Mouse (Mus musculus) ES-CJ7 (cell line): ENCODE measurements at regions not wholly inside any gene's neighbourhood (a gene's known extent, or its start where the extent isn't known, plus 50 kb on each side); places are given as distances from the start of the nearest gene placed in this dataset.
"Not testable (repeated sequence)": the region's sequence is repeated elsewhere in the genome, so short reads cannot be mapped to it uniquely, and the experiment has no call there.

ENCODE experiments used
- DNase-seq: peaks from one replicate; pipeline ENCODE4 v3.0.0; 2011; ENCODE audit warnings: low read depth, low spot score

DNA sequence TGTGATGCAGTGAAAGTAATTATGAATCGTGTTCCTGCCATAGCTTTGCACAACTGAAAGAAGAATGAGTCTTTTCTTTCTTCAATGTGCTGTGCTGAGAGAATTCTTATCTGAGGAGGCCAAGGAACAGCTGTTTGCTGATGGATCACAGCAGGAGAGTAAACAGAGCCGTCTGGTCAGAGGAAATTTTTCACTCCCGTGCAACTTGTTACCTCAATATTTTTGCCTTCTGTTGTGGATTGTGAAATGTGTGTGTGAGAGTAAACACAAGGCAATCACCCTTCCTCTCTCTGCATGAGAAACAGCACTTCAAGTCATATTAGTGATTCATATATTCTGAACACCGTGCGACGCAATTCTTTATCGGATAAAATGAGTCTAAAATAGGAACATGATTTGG lies 171.9 kb downstream of the Epm2a start:
- no peak for DNase-seq

DNA sequence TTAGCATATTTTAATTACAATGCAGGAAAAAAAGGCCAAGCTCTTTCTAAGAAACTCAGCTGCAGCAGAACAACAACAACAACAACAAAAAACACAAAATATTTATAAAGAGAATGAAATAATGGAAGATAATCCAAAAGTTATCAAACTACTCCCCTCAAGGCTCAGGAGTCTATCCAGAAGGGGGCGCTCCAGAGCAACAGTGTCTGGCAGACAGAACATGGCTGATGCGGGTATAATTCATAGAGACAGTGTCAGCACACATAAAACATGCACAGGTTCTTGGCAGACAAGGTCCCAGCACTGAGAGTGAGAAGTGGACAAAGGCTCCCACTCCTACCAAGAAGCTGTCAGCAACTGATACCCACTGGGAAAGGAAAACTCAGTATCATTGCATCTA lies 173.9 kb downstream of the Epm2a start:
- DNase-seq = peak; percentile 44

DNA sequence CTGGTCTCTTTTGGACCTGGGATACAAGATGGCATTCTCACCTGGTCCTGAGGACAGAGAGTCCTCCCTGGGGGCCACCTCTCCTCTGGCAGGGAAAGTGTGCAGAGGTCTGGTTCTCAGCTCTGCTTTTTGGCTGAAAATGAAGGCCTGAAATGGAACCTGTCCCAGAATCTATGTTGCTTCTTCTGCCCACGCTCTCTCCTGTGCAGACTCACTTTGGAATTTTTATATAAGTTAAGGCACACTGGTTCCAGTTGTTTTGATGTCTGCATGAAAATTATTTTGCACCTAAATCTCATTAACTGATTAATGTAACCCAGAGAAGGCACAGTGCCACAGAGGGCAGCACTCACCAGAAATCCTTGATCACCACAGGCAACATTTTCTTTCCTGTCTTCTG lies 188.1 kb downstream of the Epm2a start:
- no peak for DNase-seq

DNA sequence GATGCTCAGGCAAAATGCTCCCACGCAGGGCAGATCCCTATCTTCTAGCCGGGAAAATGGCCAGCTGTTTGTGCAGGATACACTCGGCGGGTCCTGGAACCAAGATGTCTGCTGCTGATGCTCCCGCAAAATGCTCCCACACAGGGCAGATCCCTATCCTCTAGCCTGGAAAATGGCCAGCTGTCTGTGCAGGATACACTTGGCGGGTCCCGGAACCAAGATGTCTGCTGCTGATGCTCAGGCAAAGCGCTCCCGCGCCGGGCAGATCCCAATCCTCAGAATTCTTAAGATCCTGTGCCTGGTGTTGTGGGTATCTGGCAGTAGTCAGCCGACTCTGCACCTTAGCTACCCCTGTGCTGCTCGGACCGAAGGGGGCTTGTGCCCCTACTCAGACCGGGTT lies 212.2 kb downstream of the Epm2a start:
- DNase-seq = peak; percentile 60

DNA sequence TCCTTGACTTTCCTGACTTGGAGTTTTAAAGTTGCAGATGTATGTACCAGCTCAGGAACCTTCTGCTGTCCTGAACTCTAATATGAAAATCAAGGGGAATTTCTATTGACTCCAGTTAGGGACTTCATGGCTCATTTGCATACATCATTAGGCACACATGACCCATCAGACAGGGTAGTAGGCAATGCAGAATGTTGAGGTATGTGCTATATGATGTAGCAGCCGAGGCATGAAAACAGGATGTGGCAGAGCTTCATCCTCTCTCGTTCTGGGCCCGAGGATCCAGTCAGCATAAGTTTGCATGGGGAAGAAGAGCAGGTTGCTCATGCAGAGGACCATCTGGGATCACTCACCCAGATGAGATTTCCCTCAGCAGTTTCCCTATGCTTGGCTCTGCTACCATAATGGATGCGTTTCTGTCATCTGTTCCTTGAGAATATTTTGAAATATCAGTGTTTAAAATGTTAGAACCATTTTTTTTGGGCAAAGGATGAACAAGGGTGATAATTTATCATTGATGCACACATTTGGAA lies 227.4 kb downstream of the Epm2a start:
- DNase-seq = no peak

DNA sequence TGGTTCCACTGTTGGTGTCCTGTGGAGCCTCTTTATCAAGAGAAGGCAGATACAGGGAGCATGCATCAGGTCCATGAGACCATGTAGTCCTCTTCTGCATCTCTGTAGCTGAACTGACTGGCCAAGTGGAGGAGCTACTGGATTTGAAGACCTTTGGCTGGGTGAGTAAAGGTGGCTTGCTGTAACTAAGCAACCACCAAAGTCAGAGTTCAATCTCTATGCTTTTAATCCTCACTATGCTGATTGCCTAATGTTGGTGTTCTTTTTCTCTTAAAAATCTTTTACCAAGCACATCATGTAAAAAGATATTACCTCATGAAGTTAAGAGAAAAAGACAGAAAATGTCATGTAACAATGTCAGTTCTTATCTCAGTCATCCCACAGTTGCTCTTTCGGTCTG lies 265.2 kb downstream of the Epm2a start:
- DNase-seq = no peak

DNA sequence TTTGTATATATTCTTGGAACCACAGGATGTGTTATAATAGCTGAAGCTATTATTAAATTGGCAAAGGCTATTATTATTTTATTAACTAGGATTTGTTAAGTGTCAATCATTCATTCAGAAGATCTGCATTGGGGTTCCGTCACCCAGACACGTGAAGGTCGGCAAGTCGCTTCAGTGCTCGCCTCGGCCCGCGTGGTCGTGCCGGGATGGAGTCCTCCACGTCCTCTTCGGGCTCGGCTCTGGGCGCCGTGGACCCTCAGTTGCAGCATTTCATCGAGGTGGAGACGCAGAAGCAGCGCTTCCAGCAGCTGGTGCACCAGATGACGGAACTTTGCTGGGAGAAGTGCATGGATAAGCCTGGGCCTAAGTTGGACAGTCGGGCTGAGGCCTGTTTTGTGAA lies 265.9 kb downstream of the Epm2a start:
- not testable (repeated sequence) for DNase-seq

DNA sequence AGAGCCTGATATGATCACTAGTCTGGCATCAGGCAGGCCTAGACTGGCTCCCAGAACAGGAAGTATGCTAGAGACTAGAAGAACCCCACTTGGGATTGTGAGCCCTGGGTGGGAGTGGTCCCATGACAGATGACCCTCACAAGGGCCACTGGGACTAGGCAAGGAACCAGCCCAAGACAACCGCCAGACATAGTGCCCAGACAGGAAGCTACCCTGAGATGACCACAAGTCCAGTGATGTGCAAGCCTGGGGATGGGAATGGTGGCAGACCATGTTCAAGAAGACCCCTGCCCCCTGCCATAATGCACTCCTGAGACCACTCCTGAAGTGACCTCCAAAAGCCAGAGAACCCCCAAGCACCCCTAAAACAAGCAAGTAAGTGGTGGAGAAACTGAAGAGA lies 304.9 kb downstream of the Epm2a start:
- no peak for DNase-seq

DNA sequence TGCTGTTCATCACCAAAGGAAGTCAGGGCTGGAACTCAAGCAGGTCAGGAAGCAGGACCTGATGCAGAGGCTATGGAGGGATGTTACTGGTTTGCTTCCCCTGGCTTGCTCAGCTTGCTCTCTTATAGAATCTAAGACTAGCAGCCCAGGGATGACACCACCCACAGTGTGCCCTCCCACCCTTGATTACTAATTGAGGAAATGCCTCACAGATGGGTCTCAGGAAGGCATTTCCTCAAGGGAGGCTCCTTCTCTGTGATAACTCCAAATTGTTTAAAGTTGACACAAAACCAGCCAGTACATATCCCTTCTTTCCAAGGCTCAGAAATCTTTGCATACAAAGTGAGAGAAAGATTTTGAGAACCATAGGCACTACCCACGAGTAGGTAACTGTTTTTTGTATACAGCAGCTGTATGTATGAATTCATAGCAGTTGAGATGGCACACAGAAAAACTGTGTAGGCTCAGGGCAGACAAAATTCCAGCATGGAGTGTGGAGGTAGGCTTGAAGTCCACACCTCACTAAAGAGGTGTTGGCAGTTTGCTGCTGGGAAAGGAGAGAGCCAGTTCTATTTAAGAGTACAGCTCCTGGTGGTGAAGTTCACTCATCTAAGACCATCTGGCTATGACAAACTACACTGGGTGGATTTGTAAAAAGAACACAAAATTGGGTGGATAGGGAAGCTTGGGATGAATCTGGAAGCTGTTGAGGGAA lies 317.0 kb downstream of the Epm2a start:
- DNase-seq = no peak

DNA sequence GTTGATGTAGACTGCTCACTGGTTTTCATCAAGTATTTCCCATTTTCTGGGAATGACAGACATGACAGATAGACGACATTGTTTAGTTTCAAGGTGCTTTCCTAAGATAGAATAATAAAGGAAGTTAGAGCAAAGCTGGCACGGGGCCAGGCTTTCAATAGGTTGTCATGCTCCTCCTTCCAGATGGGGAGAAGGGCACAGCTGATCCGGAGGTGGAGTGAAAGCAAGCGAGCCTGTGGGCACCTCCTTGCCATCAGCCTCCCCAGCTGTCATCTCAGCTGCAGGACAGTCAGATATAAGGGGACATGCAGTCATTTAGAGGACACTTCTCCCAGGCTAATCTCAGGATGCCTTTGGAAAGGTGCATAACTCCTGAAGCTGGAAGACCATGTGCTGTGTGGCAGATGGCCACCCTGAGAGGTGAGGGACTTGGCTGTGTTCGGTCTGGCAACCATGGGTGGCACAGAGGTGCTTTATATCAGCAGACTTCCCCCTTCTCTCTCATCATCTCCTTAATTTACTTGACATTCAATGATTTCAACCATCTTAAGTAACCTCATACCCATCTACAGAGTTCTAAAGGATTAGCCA lies 318.6 kb downstream of the Epm2a start:
- DNase-seq = no peak

DNA sequence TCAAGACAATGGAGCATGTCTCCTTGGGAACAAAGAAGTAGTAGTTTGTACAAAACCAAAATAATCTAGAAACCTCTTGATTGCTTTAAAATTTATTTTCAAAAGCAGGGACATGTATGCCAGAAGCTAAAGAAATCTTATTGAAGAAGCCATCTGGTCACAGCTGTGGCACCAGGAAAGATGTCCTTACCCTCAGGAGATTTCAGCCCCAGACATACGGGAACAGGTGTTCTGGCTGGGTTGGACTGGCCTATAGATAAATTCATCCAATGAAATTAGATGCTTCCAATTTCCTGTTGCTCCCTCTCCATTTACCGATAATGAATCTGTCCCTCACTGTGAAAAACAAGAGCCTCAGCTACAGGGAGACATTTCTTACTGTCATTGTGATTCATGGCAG lies 366.5 kb downstream of the Epm2a start:
- no peak for DNase-seq

DNA sequence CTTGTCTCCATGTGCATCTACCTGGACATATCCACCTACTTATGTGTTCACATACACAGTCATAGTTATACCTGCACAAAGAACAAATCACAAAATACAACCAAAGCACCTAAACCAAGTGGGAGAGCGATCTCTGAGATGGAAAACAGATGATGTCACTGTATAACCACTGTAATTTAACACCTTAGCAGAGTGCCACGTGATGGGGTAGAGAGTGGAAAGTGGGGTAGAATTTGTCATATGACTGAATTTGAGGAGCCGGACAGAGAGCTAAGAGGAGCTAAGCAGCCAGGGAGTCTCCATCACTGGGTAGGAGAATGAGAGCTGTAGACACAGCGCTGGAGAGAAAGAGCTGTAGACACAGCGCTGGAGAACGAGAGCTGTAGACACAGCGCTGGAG lies 381.6 kb downstream of the Epm2a start:
- DNase-seq = no peak

DNA sequence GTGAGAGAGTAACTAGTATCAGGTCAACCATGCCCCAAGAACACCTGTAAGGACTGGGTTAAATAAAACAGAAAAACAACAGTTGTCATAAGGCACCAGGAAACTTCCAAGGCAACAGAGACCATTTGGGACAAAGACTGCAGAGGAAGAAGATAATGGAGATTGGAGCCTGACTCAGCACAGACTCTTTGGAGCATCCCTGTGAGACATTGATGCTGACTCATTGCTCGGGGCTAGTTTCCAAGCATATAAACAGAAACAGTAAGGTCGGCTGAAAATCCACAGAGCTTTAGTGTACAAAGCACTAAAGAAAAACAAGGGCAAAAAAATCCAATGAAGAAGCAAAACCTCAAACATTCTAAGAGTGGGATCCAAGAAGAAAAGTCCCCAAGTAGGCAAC lies 386.3 kb downstream of the Epm2a start:
- no peak for DNase-seq

DNA sequence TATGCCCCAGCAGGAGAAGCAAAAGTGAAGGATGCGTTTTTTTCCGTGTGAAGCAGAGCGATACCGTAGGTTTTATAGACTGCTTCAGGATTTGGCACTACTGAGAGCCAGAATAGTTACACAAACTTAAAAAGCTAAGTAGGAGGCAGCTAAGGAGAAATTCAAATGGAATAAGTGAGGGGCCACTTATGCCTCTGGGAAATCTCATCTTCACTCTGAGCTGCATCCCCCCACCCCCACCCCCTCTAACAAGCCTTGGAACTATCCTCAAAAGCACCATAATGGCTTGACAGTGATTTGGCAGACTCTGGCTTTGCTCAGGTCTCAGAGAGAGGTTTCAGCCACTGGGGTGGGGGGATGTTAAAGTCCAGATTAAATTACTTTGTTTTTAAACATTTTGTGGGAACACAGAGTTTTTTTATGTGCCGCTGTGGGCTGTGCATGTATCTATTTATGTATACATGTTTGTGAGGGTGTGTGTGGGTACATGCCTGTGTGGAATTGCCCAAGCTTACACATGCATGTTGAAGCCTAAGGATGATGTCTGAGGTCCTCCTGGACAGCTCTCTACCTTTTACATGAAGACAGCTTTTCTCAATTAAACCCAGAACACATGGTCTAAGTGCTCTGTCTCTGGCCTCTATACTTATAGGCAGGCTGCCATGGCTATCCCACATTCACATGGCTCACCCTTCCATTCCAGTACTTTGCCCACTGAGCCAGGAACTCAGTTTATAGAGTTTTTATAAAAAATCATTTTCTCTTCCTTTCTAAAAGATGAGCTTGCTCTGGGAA lies 396.6 kb downstream of the Epm2a start:
- DNase-seq = no peak

DNA sequence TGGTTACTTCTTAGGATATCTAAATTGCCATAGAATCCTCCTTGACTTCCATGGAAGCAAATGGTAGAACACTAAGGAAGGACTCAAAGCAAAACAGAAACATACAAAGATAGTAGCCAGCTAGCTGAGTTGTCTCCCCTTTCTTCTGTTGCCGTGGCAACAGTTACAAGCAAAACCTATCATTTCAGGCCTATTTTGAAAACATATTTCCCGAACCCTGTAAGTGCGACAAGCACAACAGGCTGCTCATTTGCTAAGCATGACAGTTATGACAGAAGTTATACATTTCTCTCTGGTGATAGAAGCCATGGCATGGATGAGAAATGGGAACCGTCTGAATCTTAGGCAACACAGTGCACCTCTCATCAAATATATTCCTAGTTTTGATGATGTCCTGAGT lies 402.4 kb downstream of the Epm2a start:
- DNase-seq = no peak

DNA sequence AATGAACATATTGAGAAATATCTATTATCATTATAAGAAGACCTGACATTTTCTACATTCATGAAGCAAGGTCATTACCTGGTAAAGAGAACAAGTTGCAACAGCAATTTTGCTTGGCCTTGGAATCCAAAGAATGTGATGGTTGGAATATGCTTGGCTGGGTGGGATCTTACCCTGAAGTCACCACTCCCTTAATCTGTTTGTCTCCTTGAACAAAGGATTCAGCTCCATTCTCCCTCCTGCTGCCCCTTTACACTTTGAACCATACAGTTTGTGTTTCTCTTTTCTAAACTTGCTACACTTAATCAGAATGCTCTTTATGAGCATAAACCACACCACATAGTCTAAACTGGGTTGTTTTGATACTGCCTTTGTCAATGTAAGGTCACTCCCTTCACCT lies 403.8 kb downstream of the Epm2a start:
- peak; percentile 85 for DNase-seq

DNA sequence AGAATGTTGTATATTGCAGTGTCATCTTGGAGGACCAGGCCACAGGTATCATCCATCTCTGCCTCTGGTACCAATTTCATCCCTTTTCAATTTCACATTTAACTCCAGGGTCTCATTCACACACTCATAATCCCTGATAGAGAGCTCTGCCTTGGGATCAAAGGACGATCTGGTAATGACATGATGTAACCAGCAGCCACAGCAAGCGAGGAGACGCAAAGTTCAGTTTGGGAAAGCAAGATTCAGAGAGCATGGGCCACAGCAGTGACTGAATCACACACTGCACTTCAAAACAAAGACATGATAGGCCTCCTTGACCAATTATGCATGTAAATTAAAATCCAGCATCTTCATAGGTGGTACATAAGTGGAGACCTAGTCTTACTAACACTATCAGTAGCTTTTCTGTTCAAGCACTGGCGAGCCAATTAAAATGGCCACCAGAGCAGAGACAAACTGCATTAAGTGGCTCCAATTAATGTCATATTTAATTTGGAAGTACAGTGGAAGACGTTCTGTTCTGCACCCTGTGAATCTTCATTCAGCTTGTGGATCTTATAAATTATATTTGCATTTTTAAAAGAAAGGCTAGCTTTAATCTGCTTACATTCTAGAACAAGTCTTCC lies 412.0 kb downstream of the Epm2a start:
- no peak for DNase-seq

DNA sequence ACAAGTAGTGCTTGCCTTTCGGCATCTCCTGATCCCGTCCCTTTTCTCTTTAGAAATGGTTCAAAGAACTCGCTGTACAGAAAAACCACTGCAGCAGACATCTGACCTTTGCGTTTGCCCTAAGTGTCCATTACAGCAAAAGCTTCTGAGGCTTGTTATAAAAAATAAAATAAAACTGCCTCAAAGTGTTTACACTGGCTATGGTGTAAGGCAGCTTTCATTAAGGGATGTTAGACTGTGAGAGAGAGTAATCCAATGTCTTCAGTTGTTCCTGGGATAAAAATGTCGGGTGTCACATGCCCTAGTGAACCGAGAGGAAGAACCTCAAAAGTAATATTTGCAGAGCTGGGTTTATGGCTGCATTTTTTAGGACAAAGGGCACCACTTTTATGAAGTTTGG lies 434.7 kb downstream of the Epm2a start:
- no peak for DNase-seq

DNA sequence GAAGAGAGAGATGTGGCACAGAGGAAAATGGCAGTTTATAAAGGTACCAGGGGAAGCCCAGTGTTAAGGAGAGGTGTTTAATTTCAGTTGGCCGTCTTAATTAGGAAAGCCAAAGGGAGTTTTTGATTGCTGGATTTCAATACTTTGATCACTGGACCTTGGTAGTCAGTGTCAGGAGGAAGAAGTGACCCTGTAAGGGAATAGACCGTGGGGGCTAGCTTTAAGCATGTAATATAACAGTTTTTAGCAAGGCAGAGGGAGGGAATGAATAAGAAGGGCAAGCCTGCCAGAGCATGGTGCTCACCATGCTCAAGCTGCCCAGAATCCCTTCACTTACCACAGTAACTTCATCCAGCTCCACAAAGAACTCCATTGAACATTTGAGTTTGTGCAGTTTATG lies 437.1 kb downstream of the Epm2a start:
- DNase-seq = no peak

DNA sequence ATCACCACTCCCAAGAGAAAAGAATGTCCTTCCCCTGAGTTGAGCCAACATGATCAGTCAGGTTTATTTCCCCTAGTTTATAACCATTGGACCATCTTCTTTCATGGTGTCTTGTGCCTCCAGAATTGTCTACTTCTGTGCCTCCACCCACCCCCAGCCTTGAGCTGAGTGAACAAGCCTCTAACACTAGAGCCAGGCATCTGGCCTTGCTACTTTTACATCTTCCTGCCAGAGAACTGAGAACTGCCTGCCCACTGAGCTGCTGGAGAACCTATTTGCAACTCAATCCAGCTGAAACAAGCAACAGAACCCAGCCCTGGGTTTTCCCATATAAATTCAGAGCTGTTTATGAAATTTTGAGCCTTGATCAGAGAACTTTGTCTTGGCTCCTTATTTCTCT lies 444.0 kb downstream of the Epm2a start:
- no peak for DNase-seq

DNA sequence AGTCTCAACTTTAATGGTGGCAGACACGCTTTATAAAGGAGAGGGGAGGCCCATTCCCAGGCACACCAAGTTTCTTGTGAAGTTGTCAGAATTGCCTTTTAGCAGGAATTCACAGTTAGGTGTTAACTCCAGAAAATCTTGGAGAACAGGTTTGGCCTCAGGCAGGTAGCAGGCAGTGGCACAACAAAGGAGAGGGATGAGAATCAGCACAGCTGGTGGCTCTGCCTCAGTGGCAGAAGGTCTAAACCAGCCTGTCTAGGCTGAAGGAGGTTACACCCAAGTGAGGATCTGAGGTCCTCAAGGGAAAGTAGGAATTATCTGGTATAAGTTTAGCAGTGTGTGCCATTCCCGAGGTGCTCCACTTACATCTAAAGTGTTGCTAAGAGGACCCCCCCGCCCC lies 456.3 kb downstream of the Epm2a start:
- peak; percentile 18 for DNase-seq
